Mouse (Mus musculus) liver, postnatal 0 days (tissue): ENCODE measurements around the gene Vegfb. TPM values are rescaled to one million over a fixed set of nuclear protein-coding genes. Genes with fewer than 3 reads are reported as not detected.

ENCODE experiments used
- ATAC-seq: fragments of 200-750 bp; cut with Nextera tagmentation; 2 replicates; pipeline ENCODE4 v1.8.0; 2017; ENCODE audit warnings: mild to moderate bottlenecking, moderate library complexity
- DNase-seq: peaks from one replicate; pipeline ENCODE4 v3.0.0-alpha.2; 2016
- H3K27ac ChIP-seq: fragments of 300-500 bp; sonication (generic); 2 replicates; pipeline ENCODE4 v1.5.1; 2014; ENCODE audit warnings: antibody characterized with exemption, moderate library complexity, mild to moderate bottlenecking, low read depth
- H3K27me3 ChIP-seq: fragments of 300-500 bp; sonication (generic); 2 replicates; pipeline ENCODE4 v1.6.1; 2014; ENCODE audit warnings: low read length, control low read depth, mixed read lengths; ENCODE audit not compliant: insufficient read depth
- H3K36me3 ChIP-seq: fragments of 300-500 bp; sonication (generic); replicated peaks from 2 replicates; pipeline ENCODE4 v1.6.1; 2014; ENCODE audit warnings: mild to moderate bottlenecking, control low read depth, low read length, moderate library complexity, mixed read lengths; ENCODE audit not compliant: insufficient read depth
- H3K4me1 ChIP-seq: fragments of 300-500 bp; sonication (generic); 2 replicates; pipeline ENCODE4 v1.6.1; 2014; ENCODE audit warnings: antibody characterized with exemption, mild to moderate bottlenecking, control low read depth; ENCODE audit not compliant: insufficient read depth
- H3K4me2 ChIP-seq: fragments of 300-500 bp; sonication (generic); 2 replicates; pipeline ENCODE4 v1.6.1; 2014; ENCODE audit warnings: low read depth, mild to moderate bottlenecking, low read length, moderate library complexity, mixed read lengths
- H3K4me3 ChIP-seq: fragments of 300-500 bp; sonication (generic); 2 replicates; pipeline ENCODE4 v1.5.1; 2014; ENCODE audit warnings: low read depth, low read length
- H3K9ac ChIP-seq: fragments of 300-500 bp; sonication (generic); replicated peaks from 2 replicates; pipeline ENCODE4 v1.6.1; 2014; ENCODE audit warnings: mild to moderate bottlenecking, moderate library complexity
- H3K9me3 ChIP-seq: fragments of 300-500 bp; sonication (generic); 2 replicates; pipeline ENCODE4 v1.6.1; 2016; ENCODE audit warnings: mild to moderate bottlenecking, control low read depth, low read length, mixed read lengths
- CTCF ChIP-seq: sonication (generic); IDR thresholded peaks from 2 replicates; pipeline ENCODE4 v1.5.1; 2016; ENCODE audit warnings: antibody characterized with exemption, low read depth
- EP300 ChIP-seq: IDR thresholded peaks from 2 replicates; pipeline ENCODE4 v1.6.1; 2016; ENCODE audit warnings: antibody characterized with exemption, low read depth, mild to moderate bottlenecking
- WGBS: fragments of 180-500 bp; shearing (Covaris S2); extraction: QIAGEN DNeasy Blood & Tissue Kit; methylation state at CpG from one replicate; pipeline ENCODE4 v1.1.7; 2014; ENCODE audit not compliant: insufficient replicate concordance; 5-methylcytosine and 5-hydroxymethylcytosine counted together
- polyA plus RNA-seq: library from polyadenylated mRNA; unstranded; fragments of >200 nt; fragmentation: Nextera tagmentation; extraction: Ambion mirVana; gene quantifications from 2 replicates; pipeline ENCODE4 v1.2.1, GENCODE M21; 2015

Gene Vegfb
- polyA plus RNA-seq, 1 experiment from 2014 or later, result 11.9 TPM

GRCm38 (mm10) chr19:6974211-6975205 is 12.9 kb downstream of the Vegfb start, which contains the start of gene Ppp1r14b:
Gene Ppp1r14b (plus strand): TSS chr19:6974968.
- Histone ChIP-seq H3K4me2 (peak within 1 kb of the TSS; percentile 98), H3K9ac (peak within 1 kb of the TSS; percentile 74), H3K27ac (peak within 1 kb of the TSS; percentile 88), H3K4me3 (peak within 1 kb of the TSS; percentile 65), H3K27me3 (no peaks in the 10 kb centered on the region), H3K9me3 (no peaks in the 10 kb centered on the region), H3K36me3 (peaks cover 7% of the 10 kb centered on the region), H3K4me1 (peaks cover 47% of the 10 kb centered on the region)
- peak; percentile 62 for ATAC-seq
- 1% methylated on average over 63 of the region's 84 CpGs for WGBS
- TF ChIP-seq CTCF (no peak), EP300 (no peak)
- peak; percentile 88 for DNase-seq

GRCm38 (mm10) chr19:6973581-6974190 is 13.8 kb downstream of the Vegfb start:
- Histone ChIP-seq H3K4me2 (peak overlapping the region; percentile 98), H3K9me3 (no peaks in the 10 kb centered on the region), H3K27ac (0 out of 2 replicates have a peak overlapping the region, but pooled peaks have one; percentile 3), H3K4me3 (peak overlapping the region; percentile 65), H3K36me3 (peaks cover 7% of the 10 kb centered on the region), H3K9ac (peak overlapping the region; percentile 74; the same call in 1 of the 2 replicates), H3K27me3 (no peaks in the 10 kb centered on the region), H3K4me1 (peaks cover 46% of the 10 kb centered on the region)
- WGBS, result 25% methylated on average over 12 of the region's 12 CpGs
- ATAC-seq (no peak), DNase-seq (no peak)
- TF ChIP-seq EP300 (no peak), CTCF (no peak)

- DNase-seq (no peak), ATAC-seq (no peak)
- peaks cover 2% of the 10 kb centered on the region for H3K36me3 ChIP-seq
- no peak overlapping the region for H3K4me3 ChIP-seq
- H3K27me3 ChIP-seq, result no peaks in the 10 kb centered on the region
- TF ChIP-seq CTCF (no peak), EP300 (no peak)
- no peak overlapping the region for H3K27ac ChIP-seq
- H3K4me1 ChIP-seq, result peaks cover 46% of the 10 kb centered on the region
- WGBS, result 77% methylated on average over 13 of the region's 13 CpGs
- H3K4me2 ChIP-seq, result no peak overlapping the region
- H3K9ac ChIP-seq, result no peak overlapping the region
- H3K9me3 ChIP-seq, result no peaks in the 10 kb centered on the region
Measured at GRCm38 (mm10) chr19:6972247-6972917, 15.1 kb downstream of the Vegfb start.

GRCm38 (mm10) chr19:6971644-6972043 is 15.8 kb downstream of the Vegfb start:
- Histone ChIP-seq H3K4me2 (no peak overlapping the region), H3K4me3 (no peak overlapping the region), H3K27me3 (no peaks in the 10 kb centered on the region), H3K36me3 (no peaks in the 10 kb centered on the region), H3K27ac (no peak overlapping the region), H3K9me3 (no peaks in the 10 kb centered on the region), H3K4me1 (peaks cover 43% of the 10 kb centered on the region), H3K9ac (no peak overlapping the region)
- TF ChIP-seq EP300 (no peak), CTCF (no peak)
- 60% methylated on average over 6 of the region's 6 CpGs for WGBS
- DNase-seq, result no peak
- ATAC-seq, result no peak

- TF ChIP-seq CTCF, result no peak
- TF ChIP-seq EP300, result no peak
- Histone ChIP-seq H3K4me2 (peak overlapping the region; percentile 80), H3K4me1 (peaks cover 32% of the 10 kb centered on the region), H3K27me3 (no peaks in the 10 kb centered on the region), H3K9me3 (no peaks in the 10 kb centered on the region), H3K4me3 (no peak overlapping the region), H3K36me3 (0 out of 2 replicates have a peak, but pooled peaks cover 5% of the 10 kb centered on the region), H3K27ac (no peak overlapping the region), H3K9ac (no peak overlapping the region; the same call in 1 of the 2 replicates)
- no peak for ATAC-seq
- DNase-seq, result no peak
- 32% methylated on average over 11 of the region's 11 CpGs for WGBS
Measured at GRCm38 (mm10) chr19:6970460-6971085, 16.9 kb downstream of the Vegfb start.
